Mouse (Mus musculus): Measurements from ENCODE around the gene Odf3b. TPM values are rescaled to one million over a fixed set of nuclear protein-coding genes. Genes with fewer than 3 reads are reported as not detected.
A peak's percentile ranks its signal among the peaks of the same experiment; 100 is the strongest.

Odf3b gene
- polyA plus RNA-seq, 1 experiment from 2014 or later, result 0.67 TPM

- Histone ChIP-seq H3K9ac (no peak overlapping the region), H3K4me1 (replicated peaks) (no peaks in the 10 kb centered on the region), H3K4me3 (replicated peaks) (no peak overlapping the region), H3K9me3 (no peaks in the 10 kb centered on the region), H3K4me2 (replicated peaks) (no peak overlapping the region), H3K36me3 (no peaks in the 10 kb centered on the region), H3K27ac (no peak overlapping the region), H3K27me3 (replicated peaks) (no peaks in the 10 kb centered on the region)
- WGBS, result 77% methylated on average over 2 of the region's 2 CpGs
- no peak for ATAC-seq
Measured at GRCm38 (mm10) chr15:89398146-89398545, 19.1 kb upstream of the Odf3b start.

DNA sequence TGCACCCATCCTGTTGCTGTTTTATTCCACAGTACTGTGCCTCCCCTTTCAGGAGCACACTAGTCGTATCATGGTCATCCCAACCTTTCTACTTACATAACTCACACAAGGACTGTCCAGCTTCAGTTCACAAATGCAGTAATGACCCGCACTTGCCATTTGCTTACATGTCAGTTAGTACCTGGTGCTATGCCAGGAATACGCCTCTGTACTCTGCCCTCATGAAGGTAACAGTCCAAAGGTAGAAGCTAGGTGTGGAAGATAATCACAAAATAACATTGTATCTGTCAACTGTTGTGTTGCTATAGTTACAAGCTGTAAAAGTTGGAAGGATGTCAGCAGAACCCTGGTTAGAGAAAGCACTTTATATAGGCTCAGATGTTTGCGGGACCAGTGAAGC, 17.8 kb upstream of the Odf3b start:
- Histone ChIP-seq H3K4me2 (replicated peaks) (no peak overlapping the region), H3K4me3 (replicated peaks) (no peak overlapping the region), H3K27me3 (replicated peaks) (no peaks in the 10 kb centered on the region), H3K4me1 (replicated peaks) (no peaks in the 10 kb centered on the region), H3K27ac (no peak overlapping the region), H3K36me3 (no peaks in the 10 kb centered on the region), H3K9me3 (no peaks in the 10 kb centered on the region), H3K9ac (no peak overlapping the region)
- WGBS, result 71% methylated on average over 4 of the region's 4 CpGs
- ATAC-seq, result peak; percentile 90

DNA sequence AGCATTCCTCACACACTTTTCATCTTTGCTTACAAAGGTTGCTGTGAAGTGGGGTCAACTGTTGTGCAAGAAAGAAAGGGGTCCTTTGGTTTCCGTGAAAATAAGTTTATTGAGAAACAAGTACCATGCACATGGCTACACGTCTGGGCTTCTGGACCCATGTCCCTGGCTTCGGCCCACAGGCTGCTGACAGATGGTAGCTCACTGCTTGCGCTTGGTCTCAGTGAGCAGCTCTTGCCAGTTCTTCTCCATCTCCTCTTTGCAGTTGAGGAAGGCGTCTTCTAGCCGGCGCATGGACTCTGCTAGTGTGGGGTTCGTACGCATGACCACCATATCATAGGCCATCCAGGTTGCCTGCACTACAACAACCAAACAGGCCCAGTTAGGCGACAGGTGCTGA, 11.0 kb upstream of the Odf3b start:
- Histone ChIP-seq H3K36me3 (no peaks in the 10 kb centered on the region), H3K9me3 (no peaks in the 10 kb centered on the region), H3K4me3 (replicated peaks) (no peak overlapping the region), H3K27me3 (replicated peaks) (0 out of 2 replicates have a peak, but pooled peaks cover 2% of the 10 kb centered on the region), H3K4me1 (replicated peaks) (no peaks in the 10 kb centered on the region), H3K9ac (no peak overlapping the region), H3K27ac (no peak overlapping the region), H3K4me2 (replicated peaks) (no peak overlapping the region)
- no peak for ATAC-seq
- WGBS, result 93% methylated on average over 10 of the region's 10 CpGs

DNA sequence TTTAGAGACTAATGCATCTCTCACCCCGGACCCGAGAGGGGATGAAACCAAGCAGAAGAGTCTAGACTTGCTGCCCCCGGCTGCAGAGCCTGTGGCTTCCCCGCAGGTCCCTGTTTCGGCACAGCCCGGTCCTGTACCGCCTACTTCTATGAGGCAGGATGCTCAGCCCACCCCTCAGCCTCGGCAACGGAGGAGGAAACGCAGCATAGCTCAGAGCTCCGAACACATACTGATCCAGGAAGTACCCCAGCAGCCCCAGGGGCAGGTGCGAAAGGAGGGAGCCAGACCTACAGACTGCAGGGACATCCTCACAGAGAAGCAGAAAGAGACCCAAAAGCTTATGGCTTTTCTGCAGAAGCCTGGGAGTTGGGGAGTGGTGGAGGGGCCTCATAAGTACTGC, 8.0 kb upstream of the Odf3b start:
- 0 out of 2 replicates have a peak, but pooled peaks cover 6% of the 10 kb centered on the region for H3K27me3 ChIP-seq (replicated peaks)
- no peaks in the 10 kb centered on the region for H3K36me3 ChIP-seq
- H3K4me2 ChIP-seq (replicated peaks), result no peak overlapping the region
- WGBS, result 42% methylated on average over 12 of the region's 12 CpGs
- H3K27ac ChIP-seq, result no peak overlapping the region
- ATAC-seq, result no peak
- no peaks in the 10 kb centered on the region for H3K4me1 ChIP-seq (replicated peaks)
- H3K9ac ChIP-seq, result no peak overlapping the region
- H3K4me3 ChIP-seq (replicated peaks), result no peak overlapping the region
- H3K9me3 ChIP-seq, result no peaks in the 10 kb centered on the region

DNA sequence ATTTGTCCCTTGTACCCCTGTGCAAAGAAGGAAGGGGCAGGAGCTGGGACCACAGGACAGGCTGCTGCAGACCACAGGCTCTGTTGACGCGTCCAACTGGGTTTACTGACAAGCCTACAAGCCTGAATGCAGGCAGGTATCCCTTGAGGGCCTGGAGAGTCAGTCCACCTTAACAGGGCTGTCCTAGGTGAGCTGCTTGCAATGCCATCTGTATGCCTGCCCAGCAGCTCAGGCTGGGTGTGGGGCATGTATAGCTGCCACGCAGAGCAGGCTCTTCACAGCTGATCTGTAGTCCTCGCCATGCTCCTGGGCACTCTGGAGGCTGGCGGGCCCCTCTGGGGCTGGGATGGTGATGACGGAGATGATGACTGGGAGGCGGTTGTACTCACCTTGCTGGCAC, 5.5 kb upstream of the Odf3b start, which contains the start of gene Klhdc7b:
Gene Klhdc7b, plus strand, starts transcription at position 301 of the 400 bp plus-strand sequence.
- H3K4me2 ChIP-seq (replicated peaks), result no peak within 1 kb of the TSS
- peaks cover 7% of the 10 kb centered on the region for H3K27me3 ChIP-seq (replicated peaks)
- no peak within 1 kb of the TSS for H3K4me3 ChIP-seq (replicated peaks)
- H3K36me3 ChIP-seq, result no peaks in the 10 kb centered on the region
- H3K9ac ChIP-seq, result no peak within 1 kb of the TSS
- no peak for ATAC-seq
- H3K27ac ChIP-seq, result no peak within 1 kb of the TSS
- WGBS, result 92% methylated on average over 7 of the region's 7 CpGs
- no peaks in the 10 kb centered on the region for H3K9me3 ChIP-seq
- 0 out of 2 replicates have a peak, but pooled peaks cover under 1% of the 10 kb centered on the region for H3K4me1 ChIP-seq (replicated peaks)

DNA sequence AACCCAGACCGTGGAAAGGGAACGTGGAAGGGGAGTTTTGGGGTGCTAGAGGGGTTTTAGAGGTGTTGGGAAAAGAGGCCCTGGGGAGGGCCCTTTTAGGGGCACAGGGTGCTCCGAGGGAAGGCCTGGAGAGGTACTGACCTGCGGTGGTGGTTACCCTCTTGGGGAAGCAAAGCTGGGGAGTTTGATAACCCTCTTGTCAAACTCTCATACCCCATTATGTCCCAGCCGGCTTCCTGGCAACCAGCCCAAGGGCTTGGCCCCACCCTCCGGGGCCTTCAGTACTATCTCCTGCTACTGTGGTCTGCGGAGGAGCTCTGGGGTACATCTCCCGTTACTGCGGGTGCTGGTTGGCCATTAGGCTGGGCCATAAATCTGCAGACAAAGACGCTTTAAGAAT, 347 bp upstream of the Odf3b start:
- H3K27me3 ChIP-seq (replicated peaks), result peaks cover 39% of the 10 kb centered on the region
- peak overlapping the region; percentile 24; the same call in 1 of the 2 replicates for H3K9ac ChIP-seq
- peaks cover 25% of the 10 kb centered on the region for H3K4me1 ChIP-seq (replicated peaks)
- WGBS, result 11% methylated on average over 10 of the region's 10 CpGs
- ATAC-seq, result no peak
- no peaks in the 10 kb centered on the region for H3K36me3 ChIP-seq
- H3K27ac ChIP-seq, result no peak overlapping the region
- H3K4me3 ChIP-seq (replicated peaks), result peak overlapping the region; percentile 36
- H3K9me3 ChIP-seq, result no peaks in the 10 kb centered on the region
- H3K4me2 ChIP-seq (replicated peaks), result peak overlapping the region; percentile 78

DNA sequence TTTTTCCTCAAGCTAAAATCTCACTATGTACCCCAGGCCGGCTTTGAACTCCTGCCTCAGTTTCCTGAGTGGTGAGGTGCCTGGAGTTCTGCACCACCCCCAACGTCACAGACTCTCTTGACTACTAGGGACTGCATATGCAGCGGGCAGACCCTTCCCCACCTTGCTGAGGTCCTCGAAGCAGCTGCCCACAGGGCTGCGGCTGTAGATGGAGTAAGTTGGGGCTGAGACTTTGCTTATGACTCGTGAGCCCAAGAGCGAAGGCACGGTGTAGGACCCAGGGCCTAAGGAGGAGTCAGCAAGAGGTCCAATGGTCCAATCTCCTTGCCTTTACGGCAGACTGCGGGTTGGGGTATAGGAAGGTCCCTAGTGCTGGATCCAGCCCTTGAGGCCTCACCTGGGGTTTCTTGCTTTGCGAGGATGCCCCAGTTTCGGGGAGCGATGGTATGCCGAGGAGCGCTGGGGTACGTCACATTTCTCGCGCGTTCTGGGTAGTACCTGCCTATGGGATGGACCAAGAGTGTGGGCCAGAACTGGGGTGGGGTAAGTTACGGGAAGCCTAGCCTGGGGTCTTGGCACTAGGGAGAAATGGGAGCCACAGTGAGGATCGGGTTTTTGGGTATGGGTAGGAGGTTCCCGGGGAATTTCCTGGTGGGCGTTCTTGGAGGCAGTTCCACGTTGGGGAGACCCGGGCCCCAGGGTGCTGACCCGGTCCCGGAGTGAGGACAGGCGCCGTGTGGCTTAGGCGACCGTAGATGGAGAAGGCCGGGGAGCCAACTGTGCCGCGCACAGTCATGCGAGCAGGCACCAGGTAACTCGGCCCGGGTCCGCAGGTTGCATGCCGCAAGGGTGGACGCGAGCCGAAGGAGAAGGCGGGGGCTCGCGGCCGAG, 899 bp downstream of the Odf3b start:
- ATAC-seq, result no peak
- peak overlapping the region; percentile 78 for H3K4me2 ChIP-seq (replicated peaks)
- H3K4me3 ChIP-seq (replicated peaks), result peak overlapping the region; percentile 36
- H3K36me3 ChIP-seq, result no peaks in the 10 kb centered on the region
- no peak overlapping the region for H3K27ac ChIP-seq
- H3K27me3 ChIP-seq (replicated peaks), result peaks cover 39% of the 10 kb centered on the region
- peak overlapping the region; percentile 24; the same call in 1 of the 2 replicates for H3K9ac ChIP-seq
- H3K9me3 ChIP-seq, result no peaks in the 10 kb centered on the region
- 12% methylated on average over 46 of the region's 46 CpGs for WGBS
- peaks cover 29% of the 10 kb centered on the region for H3K4me1 ChIP-seq (replicated peaks)

DNA sequence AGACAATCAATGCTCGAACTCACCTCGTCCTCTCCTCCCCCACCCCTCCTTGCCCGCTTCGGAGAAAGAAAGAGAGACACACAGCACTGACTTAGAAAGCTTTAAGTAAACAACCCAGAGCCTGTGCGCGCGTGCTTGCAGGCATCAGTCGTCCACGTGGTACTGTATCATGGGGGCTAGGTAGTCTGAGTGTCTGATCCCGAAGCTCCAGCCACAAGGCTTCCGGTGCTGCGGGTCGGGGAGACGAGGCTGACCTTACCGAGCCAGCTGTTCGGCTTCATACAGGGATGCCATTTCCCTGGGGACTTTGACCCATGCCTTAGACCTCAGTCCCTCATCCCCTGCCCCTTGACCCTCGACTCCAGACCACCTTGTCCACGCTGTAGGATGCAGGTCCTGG, 1.7 kb downstream of the Odf3b start:
- H3K4me2 ChIP-seq (replicated peaks), result peak overlapping the region; percentile 34
- 5% methylated on average over 18 of the region's 18 CpGs for WGBS
- no peak for ATAC-seq

DNA sequence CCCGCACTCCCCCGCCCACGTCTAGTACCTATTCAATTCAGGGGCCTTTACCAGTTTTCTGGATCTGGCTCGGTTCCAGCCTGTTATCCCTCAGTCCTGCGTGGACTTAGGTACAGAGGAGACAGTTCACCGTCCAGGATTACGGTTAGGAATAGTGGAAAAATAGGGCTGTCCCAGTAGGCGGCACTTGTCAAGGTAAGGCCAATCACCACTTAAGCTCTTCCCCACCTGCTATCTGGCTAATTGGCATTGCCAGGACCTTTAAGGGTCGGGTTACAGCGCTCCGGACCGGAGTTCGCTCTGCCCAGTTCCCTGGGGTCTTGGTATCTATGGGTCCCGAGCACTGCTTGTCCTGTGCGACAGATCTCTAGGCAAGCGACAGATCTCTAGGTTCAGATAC, 2.1 kb downstream of the Odf3b start, which contains the start of gene Tymp:
Gene Tymp, minus strand, starts transcription at position 83 of the 400 bp plus-strand sequence.
- WGBS, result 23% methylated on average over 16 of the region's 16 CpGs
- Histone ChIP-seq H3K4me3 (replicated peaks) (peak within 1 kb of the TSS; percentile 36; the same call in 1 of the 2 replicates), H3K9me3 (no peaks in the 10 kb centered on the region), H3K4me2 (replicated peaks) (peak within 1 kb of the TSS; percentile 34), H3K4me1 (replicated peaks) (peaks cover 37% of the 10 kb centered on the region), H3K27me3 (replicated peaks) (peaks cover 35% of the 10 kb centered on the region), H3K36me3 (peaks cover 6% of the 10 kb centered on the region), H3K9ac (no peak within 1 kb of the TSS), H3K27ac (no peak within 1 kb of the TSS)
- ATAC-seq, result no peak

More for the DNA sequence above, 1.7 kb downstream of the Odf3b start:
- Histone ChIP-seq H3K9me3 (no peaks in the 10 kb centered on the region), H3K27me3 (replicated peaks) (peaks cover 35% of the 10 kb centered on the region), H3K9ac (no peak overlapping the region), H3K4me1 (replicated peaks) (peaks cover 37% of the 10 kb centered on the region), H3K4me3 (replicated peaks) (no peak overlapping the region; the same call in 1 of the 2 replicates), H3K27ac (no peak overlapping the region), H3K36me3 (peaks cover 1% of the 10 kb centered on the region; the same call in 1 of the 2 replicates)

DNA sequence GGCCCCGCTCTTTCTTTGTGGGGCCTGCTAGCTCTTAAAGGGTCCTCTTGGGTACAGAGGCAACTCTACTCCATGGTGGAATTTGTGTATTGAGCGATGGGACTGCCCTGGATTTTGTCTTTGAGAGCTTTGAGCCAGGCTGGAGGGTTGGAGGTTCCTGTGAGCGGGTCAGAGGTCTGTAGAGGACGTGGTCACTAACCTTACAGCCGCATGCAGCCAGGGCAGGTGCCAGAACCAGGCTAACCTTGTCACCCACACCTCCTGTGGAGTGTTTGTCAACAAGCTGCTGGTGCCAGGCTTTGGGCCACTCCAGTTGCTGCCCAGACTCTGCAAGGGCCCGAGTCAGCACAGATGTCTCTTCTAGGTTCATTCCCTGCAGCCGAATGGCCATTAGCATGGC, 3.0 kb downstream of the Odf3b start:
- Histone ChIP-seq H3K27ac (no peak overlapping the region), H3K27me3 (replicated peaks) (peaks cover 35% of the 10 kb centered on the region), H3K4me1 (replicated peaks) (peaks cover 37% of the 10 kb centered on the region), H3K9me3 (no peaks in the 10 kb centered on the region), H3K4me3 (replicated peaks) (no peak overlapping the region), H3K36me3 (peaks cover 15% of the 10 kb centered on the region), H3K9ac (no peak overlapping the region), H3K4me2 (replicated peaks) (no peak overlapping the region)
- WGBS, result 81% methylated on average over 7 of the region's 7 CpGs
- ATAC-seq, result no peak

DNA sequence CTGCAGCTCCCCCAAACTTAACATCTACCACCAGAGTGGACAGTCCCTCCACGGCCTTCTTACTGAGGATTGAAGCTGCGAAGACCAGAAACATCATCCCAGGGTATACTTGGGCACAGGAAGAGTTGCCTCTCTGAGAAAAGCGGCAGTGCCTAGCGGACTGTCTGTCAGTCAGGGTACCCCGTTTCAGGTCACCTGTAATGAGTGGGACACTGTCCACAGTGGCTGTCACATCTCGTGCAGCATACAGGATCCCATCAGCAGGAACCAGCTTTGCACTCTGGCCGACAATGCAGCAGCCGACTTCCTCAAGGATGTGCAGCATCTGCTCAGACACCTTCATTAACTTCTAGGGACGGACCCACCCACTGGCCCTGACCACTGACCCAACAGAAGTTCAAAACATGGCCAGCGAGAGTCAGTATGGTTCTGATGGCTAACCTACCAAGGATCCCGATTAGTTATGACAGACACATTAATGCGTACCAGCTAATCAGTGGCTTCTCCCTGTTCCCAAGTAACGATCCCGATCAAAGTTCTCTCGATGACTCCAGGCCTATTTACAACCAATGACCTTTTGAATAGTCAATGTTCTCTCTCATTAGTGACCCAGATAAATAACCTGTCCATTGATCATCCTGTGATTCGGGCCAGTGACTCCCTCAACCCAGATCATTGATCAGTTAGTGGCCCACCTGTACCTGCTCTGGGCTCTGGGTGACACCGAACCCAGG, 4.1 kb downstream of the Odf3b start:
- Histone ChIP-seq H3K36me3 (peaks cover 24% of the 10 kb centered on the region), H3K9ac (peak overlapping the region; percentile 80; the same call in 1 of the 2 replicates), H3K27ac (no peak overlapping the region), H3K4me1 (replicated peaks) (peaks cover 37% of the 10 kb centered on the region), H3K4me2 (replicated peaks) (peak overlapping the region; percentile 86; the same call in 1 of the 2 replicates), H3K9me3 (no peaks in the 10 kb centered on the region), H3K4me3 (replicated peaks) (no peak overlapping the region), H3K27me3 (replicated peaks) (peaks cover 35% of the 10 kb centered on the region)
- 92% methylated on average over 17 of the region's 17 CpGs for WGBS
- ATAC-seq, result no peak

DNA sequence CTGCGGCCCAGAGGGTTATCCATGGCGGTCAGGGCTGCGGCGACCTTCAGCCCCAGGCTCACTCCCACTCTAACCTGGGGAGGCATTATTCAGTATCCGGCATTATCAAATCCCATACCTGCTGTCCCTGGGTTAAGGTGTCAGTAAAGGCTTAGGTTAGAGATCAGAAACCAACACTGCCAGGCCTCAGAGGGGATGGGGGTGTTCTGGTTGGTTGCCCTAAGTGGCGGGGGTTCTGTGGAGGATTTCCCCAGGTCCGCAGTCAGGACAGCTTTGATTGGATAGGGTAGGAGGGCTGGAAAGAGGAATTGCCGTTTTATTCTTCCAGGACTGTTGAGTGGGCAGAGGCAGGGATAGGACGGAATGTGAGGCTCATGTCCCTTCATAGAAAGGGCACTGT, 4.7 kb downstream of the Odf3b start:
- Histone ChIP-seq H3K4me3 (replicated peaks) (peak overlapping the region; percentile 75), H3K9ac (peak overlapping the region; percentile 80), H3K9me3 (no peaks in the 10 kb centered on the region), H3K27me3 (replicated peaks) (peaks cover 32% of the 10 kb centered on the region), H3K36me3 (peaks cover 30% of the 10 kb centered on the region), H3K4me2 (replicated peaks) (peak overlapping the region; percentile 86), H3K4me1 (replicated peaks) (peaks cover 34% of the 10 kb centered on the region), H3K27ac (peak overlapping the region; percentile 93)
- WGBS, result 52% methylated on average over 9 of the region's 9 CpGs
- ATAC-seq, result no peak
